Mouse (Mus musculus) stomach, postnatal 0 days (tissue): ENCODE data around the gene Hoxa13.

Source experiments
- CTCF ChIP-seq: IDR thresholded peaks from 2 replicates; pipeline ENCODE4 v1.5.1; 2016; ENCODE audit warnings: antibody characterized with exemption, low read depth, mild to moderate bottlenecking, moderate library complexity
- EP300 ChIP-seq: optimal IDR thresholded peaks from 2 replicates; pipeline ENCODE3; 2016; ENCODE audit warnings: antibody characterized with exemption

- TF ChIP-seq EP300 (no peak), CTCF (no peak)
Observed at GRCm38 (mm10) chr6:52276920-52277319, 16.2 kb upstream of the Hoxa13 start.
